Mouse (Mus musculus) liver, embryonic 14.5 days (tissue): Measurements from ENCODE around the gene Olfr315.

Source experiments
- CTCF ChIP-seq: IDR thresholded peaks from 2 replicates; pipeline ENCODE4 v1.5.1; 2016; ENCODE audit warnings: antibody characterized with exemption, low read depth, control low read depth
- EP300 ChIP-seq: IDR thresholded peaks from 2 replicates; pipeline ENCODE4 v1.6.1; 2016; ENCODE audit warnings: antibody characterized with exemption, low read depth

DNA sequence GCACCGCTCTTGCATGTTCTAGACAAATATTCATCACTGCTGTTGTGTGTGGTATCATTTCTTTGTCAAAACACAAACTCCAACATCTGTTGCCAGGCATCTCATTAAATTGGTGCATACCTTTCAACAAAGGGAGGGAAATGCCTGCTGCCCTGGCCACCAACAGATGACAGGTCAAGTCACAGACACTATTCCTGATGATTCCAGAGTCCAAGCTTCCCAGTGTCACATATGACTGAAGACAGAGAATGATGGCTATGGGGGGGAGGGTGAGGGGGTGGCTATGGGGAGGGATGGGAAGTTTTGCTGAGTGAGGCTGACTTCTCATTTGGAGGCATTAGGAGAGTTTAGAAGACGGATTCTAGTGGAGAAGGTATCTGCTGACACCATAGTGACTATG, 11.2 kb downstream of the Olfr315 start:
- TF ChIP-seq CTCF: no peak
- no peak for TF ChIP-seq EP300
